Mouse (Mus musculus) heart, postnatal 0 days (tissue): ENCODE results near the gene Barx1. TPM values are rescaled to one million over a fixed set of nuclear protein-coding genes. Genes with fewer than 3 reads are reported as not detected.

ENCODE experiments used
- ATAC-seq: fragments of 200-750 bp; cut with Nextera tagmentation; 2 replicates; pipeline ENCODE4 v1.8.0; 2017; ENCODE audit warnings: low read depth, moderate number of reproducible peaks, moderate library complexity; ENCODE audit not compliant: insufficient read depth
- DNase-seq: peaks from one replicate; pipeline ENCODE4 v3.0.0-alpha.2; 2016; ENCODE audit warnings: low spot score
- H3K27ac ChIP-seq: fragments of 300-500 bp; sonication (generic); 2 replicates; pipeline ENCODE4 v1.5.1; 2014; ENCODE audit warnings: low read depth, mild to moderate bottlenecking
- H3K27me3 ChIP-seq: fragments of 300-500 bp; sonication (generic); 2 replicates; pipeline ENCODE4 v1.6.1; 2014; ENCODE audit warnings: low read length, mixed read lengths; ENCODE audit not compliant: control insufficient read depth, insufficient read depth
- H3K36me3 ChIP-seq: fragments of 300-500 bp; sonication (generic); replicated peaks from 2 replicates; pipeline ENCODE4 v1.6.1; 2014; ENCODE audit warnings: low read length, mixed read lengths; ENCODE audit not compliant: control insufficient read depth, insufficient read depth
- H3K4me1 ChIP-seq: fragments of 300-500 bp; sonication (generic); 2 replicates; pipeline ENCODE4 v1.6.1; 2014; ENCODE audit warnings: antibody characterized with exemption; ENCODE audit not compliant: control insufficient read depth, insufficient read depth
- H3K4me2 ChIP-seq: fragments of 300-500 bp; sonication (generic); 2 replicates; pipeline ENCODE4 v1.6.1; 2014; ENCODE audit warnings: low read depth, mild to moderate bottlenecking, low read length, moderate library complexity
- H3K4me3 ChIP-seq: fragments of 300-500 bp; sonication (generic); 2 replicates; pipeline ENCODE4 v1.5.1; 2014; ENCODE audit warnings: low read depth, low read length
- H3K9ac ChIP-seq: fragments of 300-500 bp; sonication (generic); replicated peaks from 2 replicates; pipeline ENCODE4 v1.6.1; 2014; ENCODE audit warnings: low read depth, low read length, mixed read lengths
- H3K9me3 ChIP-seq: fragments of 300-500 bp; sonication (generic); replicated peaks from 2 replicates; pipeline ENCODE4 v1.6.1; 2016; ENCODE audit warnings: low read length; ENCODE audit not compliant: control insufficient read depth
- CTCF ChIP-seq: IDR thresholded peaks from 2 replicates; pipeline ENCODE4 v1.5.1; 2016; ENCODE audit warnings: antibody characterized with exemption, control low read depth, low read depth
- EP300 ChIP-seq: IDR thresholded peaks from 2 replicates; pipeline ENCODE4 v1.6.1; 2016; ENCODE audit warnings: antibody characterized with exemption, low read depth
- whole genome bisulfite sequencing: fragments of 180-500 bp; shearing (Covaris S2); extraction: QIAGEN DNeasy Blood & Tissue Kit; methylation state at CpG from one replicate; pipeline ENCODE4 v1.1.7; 2014; 5-methylcytosine and 5-hydroxymethylcytosine counted together
- polyA plus RNA-seq: library from polyadenylated mRNA; unstranded; fragments of >200 nt; fragmentation: Nextera tagmentation; extraction: Ambion mirVana; gene quantifications from 2 replicates; pipeline ENCODE4 v1.2.1, GENCODE M21; 2015
- total RNA-seq: library from RNA; depleted of rRNA; stranded (reverse); fragments of >200 nt; gene quantifications from 2 replicates; pipeline ENCODE4 v1.2.3, GENCODE M21; 2014; ENCODE audit warnings: low replicate concordance

Barx1 gene
- total and polyA plus RNA-seq, 2 experiments from 2014 or later: not detected

DNA sequence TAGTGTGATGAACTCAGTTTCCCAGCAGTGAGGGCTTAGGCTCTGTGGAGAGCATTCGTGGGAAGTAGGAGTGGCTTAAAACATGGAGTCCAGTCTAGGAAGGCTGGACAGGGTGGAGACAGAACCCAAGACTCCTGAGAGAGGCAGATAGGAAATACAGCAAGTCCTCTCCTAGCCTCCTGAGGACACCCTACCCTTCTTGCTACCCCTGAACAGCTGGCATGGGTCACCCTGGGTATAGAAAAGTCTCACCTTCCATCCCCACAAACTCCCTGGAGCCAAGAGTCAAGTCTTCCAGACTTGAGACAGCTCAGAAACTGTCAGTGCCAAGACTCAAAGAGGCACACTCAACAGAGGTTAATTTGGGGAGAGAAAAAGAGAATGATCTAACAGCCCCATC, 1.2 kb upstream of the Barx1 start:
- DNase-seq: no peak
- no peak overlapping the region for H3K4me2 ChIP-seq
- H3K27me3 ChIP-seq: peaks cover 99% of the 10 kb centered on the region
- TF ChIP-seq EP300: no peak
- TF ChIP-seq CTCF: no peak
- no peak overlapping the region for H3K27ac ChIP-seq
- no peaks in the 10 kb centered on the region for H3K9me3 ChIP-seq
- H3K4me1 ChIP-seq: no peaks in the 10 kb centered on the region
- no peaks in the 10 kb centered on the region for H3K36me3 ChIP-seq
- WGBS: 10% methylated on average over 1 of the region's 1 CpGs
- H3K9ac ChIP-seq: no peak overlapping the region
- no peak for ATAC-seq
- no peak overlapping the region for H3K4me3 ChIP-seq

DNA sequence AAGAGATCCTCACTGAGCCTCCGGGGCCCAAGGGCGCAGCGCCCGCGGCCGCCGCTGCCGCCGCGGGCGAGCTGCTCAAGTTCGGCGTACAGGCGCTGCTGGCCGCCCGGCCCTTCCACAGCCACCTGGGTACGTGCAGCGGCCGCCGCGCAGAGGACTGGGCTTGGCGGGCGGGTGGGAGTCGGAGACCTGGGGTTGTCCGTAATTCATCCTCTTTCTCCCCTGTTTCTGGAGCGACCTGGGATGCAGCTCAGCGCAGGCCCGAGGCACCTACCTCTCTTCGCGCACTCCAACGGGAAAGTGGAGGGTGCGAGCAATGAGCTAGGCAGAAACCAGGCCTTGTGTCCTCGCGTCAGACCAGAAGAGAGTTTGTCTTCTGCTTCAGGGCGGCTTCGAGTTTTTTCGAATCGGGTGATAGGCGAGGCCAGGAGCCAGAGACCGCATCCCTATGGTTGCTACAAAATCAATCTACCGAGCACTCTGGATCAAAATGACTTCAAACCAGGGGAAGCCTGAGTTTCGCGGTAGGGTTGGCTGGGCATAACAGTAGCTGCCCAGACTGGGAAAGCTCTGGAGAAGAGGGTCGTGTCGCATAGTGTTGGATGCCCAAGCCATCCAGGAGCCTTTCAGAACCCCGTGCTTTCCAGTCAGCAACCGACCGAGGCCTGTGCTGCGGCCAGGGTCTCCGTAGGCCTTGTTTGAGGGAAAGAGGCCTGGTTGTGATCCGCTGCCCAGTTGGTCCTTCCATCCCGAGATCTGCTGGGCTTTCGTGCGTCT, 601 bp downstream of the Barx1 start:
- ATAC-seq (no peak), DNase-seq (no peak)
- TF ChIP-seq EP300: no peak
- TF ChIP-seq CTCF: no peak
- no peak overlapping the region for H3K9ac ChIP-seq
- H3K36me3 ChIP-seq: no peaks in the 10 kb centered on the region
- H3K4me1 ChIP-seq: 0 out of 2 replicates have a peak, but pooled peaks cover 2% of the 10 kb centered on the region
- H3K9me3 ChIP-seq: no peaks in the 10 kb centered on the region
- peak overlapping the region; percentile 58 for H3K4me2 ChIP-seq
- H3K27me3 ChIP-seq: peaks cover 99% of the 10 kb centered on the region
- H3K27ac ChIP-seq: no peak overlapping the region
- H3K4me3 ChIP-seq: peak overlapping the region; percentile 42
- WGBS: 9% methylated on average over 40 of the region's 54 CpGs

DNA sequence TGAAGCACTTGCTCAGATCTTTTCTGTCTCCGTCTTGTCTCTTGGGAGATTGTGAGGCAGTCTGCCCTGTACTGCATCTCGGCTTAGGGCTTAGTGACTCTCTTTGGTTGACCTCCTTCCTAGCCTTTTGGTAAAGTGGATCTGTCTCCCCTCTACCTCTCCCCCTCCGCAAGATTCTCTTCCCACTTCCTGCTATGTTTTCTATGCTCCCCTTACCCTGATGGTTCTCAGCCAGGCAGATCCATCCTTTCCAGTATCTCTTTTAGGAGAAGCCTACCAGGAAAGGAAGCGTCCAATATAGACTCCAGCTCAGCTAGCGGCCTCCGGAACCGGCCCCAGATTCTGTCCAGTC, 1.2 kb downstream of the Barx1 start:
- no peak overlapping the region for H3K27ac ChIP-seq
- H3K4me1 ChIP-seq: 0 out of 2 replicates have a peak, but pooled peaks cover 8% of the 10 kb centered on the region
- no peak overlapping the region for H3K4me3 ChIP-seq
- ATAC-seq: no peak
- no peak for TF ChIP-seq CTCF
- no peak for TF ChIP-seq EP300
- peaks cover 99% of the 10 kb centered on the region for H3K27me3 ChIP-seq
- no peak overlapping the region for H3K9ac ChIP-seq
- WGBS: 27% methylated on average over 7 of the region's 7 CpGs
- no peak overlapping the region for H3K4me2 ChIP-seq
- no peaks in the 10 kb centered on the region for H3K36me3 ChIP-seq
- DNase-seq: no peak
- H3K9me3 ChIP-seq: no peaks in the 10 kb centered on the region

DNA sequence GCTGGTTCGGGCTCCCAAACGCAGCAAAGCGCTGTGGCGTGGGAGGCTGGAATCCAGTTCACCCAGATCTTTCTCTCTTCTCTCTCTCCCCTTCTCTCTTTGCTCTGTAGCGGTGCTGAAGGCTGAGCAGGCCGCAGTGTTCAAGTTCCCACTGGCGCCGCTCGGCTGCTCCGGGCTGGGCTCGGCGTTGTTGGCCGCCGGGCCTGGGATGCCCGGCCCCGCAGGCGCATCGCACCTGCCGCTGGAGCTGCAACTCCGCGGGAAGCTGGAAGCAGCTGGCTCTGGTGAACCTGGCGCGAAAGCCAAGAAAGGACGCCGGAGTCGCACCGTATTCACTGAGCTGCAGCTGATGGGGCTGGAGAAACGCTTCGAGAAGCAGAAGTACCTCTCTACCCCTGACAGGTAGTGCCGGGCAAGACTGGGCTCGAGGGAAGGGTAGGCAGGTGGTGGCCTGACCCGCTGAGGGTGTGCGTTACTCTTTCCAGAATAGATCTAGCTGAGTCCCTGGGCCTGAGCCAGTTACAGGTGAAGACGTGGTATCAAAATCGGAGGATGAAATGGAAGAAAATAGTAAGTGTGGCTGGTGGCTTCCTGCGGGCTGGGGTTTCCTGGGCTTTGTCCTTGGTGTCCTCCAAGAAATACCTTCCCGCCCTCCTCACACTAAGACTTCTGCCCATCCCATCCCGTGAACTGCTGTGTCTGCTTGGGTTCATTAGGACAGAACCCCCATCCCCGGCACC, 2.3 kb downstream of the Barx1 start:
- 2% methylated on average over 39 of the region's 39 CpGs for WGBS

DNA sequence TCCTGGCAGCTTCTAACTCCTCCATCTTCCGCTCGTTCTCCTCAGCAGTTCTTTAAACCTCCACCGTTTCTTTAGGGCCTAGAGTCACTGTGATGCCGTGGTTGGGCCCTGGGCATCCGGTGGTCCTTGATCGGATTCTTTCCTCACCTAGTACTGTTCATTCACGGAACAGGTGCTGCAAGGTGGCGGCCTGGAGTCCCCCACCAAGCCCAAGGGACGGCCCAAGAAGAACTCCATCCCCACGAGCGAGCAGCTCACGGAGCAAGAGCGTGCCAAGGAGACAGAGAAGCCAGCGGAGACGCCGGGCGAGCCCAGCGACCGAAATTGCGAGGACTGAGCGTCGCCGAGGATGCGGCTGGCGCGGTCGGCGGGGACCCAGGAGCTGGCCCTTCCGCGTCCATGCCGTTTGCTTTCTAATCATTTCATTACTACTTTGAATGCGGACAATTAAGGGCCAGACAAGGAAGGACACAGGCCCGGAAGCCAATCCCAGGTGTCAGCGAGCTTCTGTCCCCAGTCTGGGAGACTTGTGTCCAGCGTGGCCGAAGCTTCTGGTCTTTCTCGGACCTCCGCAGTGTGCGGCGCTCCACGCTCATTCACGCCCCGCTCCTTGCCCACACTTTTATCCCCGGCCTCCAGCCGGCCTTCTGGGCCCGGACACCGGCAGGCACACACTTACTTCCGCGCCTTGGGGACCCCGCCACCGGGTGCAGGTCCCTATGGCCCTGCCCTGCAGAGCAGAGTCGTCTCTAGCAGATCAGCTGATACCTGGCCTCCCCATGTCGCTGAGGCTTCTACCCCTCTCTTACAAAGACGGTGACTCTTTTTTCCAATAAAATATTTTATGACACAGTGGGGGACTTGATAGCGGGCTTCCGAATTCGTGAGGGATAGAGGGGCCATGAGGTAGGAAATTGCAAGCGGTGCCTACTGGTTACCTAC, 3.1 kb downstream of the Barx1 start:
- 0 out of 2 replicates have a peak, but pooled peaks cover 9% of the 10 kb centered on the region for H3K4me1 ChIP-seq
- no peak for ATAC-seq
- no peaks in the 10 kb centered on the region for H3K36me3 ChIP-seq
- no peaks in the 10 kb centered on the region for H3K9me3 ChIP-seq
- H3K4me2 ChIP-seq: no peak overlapping the region
- DNase-seq: no peak
- H3K9ac ChIP-seq: no peak overlapping the region
- no peak overlapping the region; the same call in 1 of the 2 replicates for H3K4me3 ChIP-seq
- 5% methylated on average over 58 of the region's 58 CpGs for WGBS
- no peak for TF ChIP-seq EP300
- no peak overlapping the region for H3K27ac ChIP-seq
- peaks cover 99% of the 10 kb centered on the region for H3K27me3 ChIP-seq

More for the DNA sequence above, 2.3 kb downstream of the Barx1 start:
- no peaks in the 10 kb centered on the region for H3K9me3 ChIP-seq
- H3K4me1 ChIP-seq: 0 out of 2 replicates have a peak, but pooled peaks cover 9% of the 10 kb centered on the region
- no peak overlapping the region for H3K9ac ChIP-seq
- H3K4me3 ChIP-seq: no peak overlapping the region; the same call in 1 of the 2 replicates
- H3K27me3 ChIP-seq: peaks cover 99% of the 10 kb centered on the region
- no peak overlapping the region for H3K27ac ChIP-seq
- TF ChIP-seq EP300 (no peak), CTCF (no peak)
- H3K4me2 ChIP-seq: no peak overlapping the region
- DNase-seq: no peak
- no peak for ATAC-seq
- no peaks in the 10 kb centered on the region for H3K36me3 ChIP-seq
